Mouse (Mus musculus): Measurements from ENCODE around the gene Tulp1. TPM values are rescaled to one million over a fixed set of nuclear protein-coding genes. Genes with fewer than 3 reads are reported as not detected.
"Not testable (repeated sequence)": the region's sequence is repeated elsewhere in the genome, so short reads cannot be mapped to it uniquely, and the experiment has no call there.

The Tulp1 gene
- polyA plus RNA-seq, 1 experiment from 2014 or later = 3.3 TPM

DNA sequence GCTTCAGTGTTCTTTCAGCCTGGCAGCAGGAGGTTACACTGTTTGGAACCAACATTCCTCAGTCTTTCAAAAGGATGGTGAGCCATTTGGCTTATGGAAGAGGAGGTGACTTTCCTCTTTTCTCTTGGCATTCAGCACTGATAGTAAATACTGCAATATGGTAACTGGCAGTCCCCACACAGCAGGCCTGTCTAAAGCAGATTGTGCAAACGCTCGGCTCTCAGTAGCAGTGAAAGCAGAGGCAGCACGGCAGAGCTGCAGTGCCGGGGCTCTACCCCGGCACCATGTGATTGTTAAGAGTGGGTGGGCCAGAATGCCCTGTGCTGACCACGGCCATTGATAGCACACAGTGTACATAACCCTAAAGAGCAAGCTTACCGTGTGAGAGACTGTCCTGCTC lies 41.4 kb upstream of the Tulp1 start:
- Histone ChIP-seq H3K36me3 (ENCODE audit: control insufficient read depth, insufficient read depth, low read length) (peaks cover 10% of the 10 kb centered on the region), H3K4me1 (replicated peaks; ENCODE audit: control insufficient read depth, insufficient read depth) (no peaks in the 10 kb centered on the region), H3K27me3 (ENCODE audit: control insufficient read depth, insufficient read depth, low read length) (no peaks in the 10 kb centered on the region), H3K9ac (ENCODE audit: low read length) (no peak overlapping the region), H3K9me3 (ENCODE audit: control insufficient read depth, low read length) (no peaks in the 10 kb centered on the region), H3K4me3 (ENCODE audit: low read depth, low read length) (no peak overlapping the region), H3K4me2 (replicated peaks; ENCODE audit: low read depth) (no peak overlapping the region), H3K27ac (replicated peaks) (no peak overlapping the region)
- 82% methylated on average over 7 of the region's 7 CpGs for WGBS
- DNase-seq (ENCODE audit: low spot score) (no peak), ATAC-seq (ENCODE audit: low FRiP score, low TSS enrichment) (no peak)
- no peak for TF ChIP-seq EP300 (optimal IDR thresholded peaks at IDR 0.05)
- TF ChIP-seq CTCF (IDR thresholded peaks at IDR 0.05; ENCODE audit: low read depth) = no peak

DNA sequence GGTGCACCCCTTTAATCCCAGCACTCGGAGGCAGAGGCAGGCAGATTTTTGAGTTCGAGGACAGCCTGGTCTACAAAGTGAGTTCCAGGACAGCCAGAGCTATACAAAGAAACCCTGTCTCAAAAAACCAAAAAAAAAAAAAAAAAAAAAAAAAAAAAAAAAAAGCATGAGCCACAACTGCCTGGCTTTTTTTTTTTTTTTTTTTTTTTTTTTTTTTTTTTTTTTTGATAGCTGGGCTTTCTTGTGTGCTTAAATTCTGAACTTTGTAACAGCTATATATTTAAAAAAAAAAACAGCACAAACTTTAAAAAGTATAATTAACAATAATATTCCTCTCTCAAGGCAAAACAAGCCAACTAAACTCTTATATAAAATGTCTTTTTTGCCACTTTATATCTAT lies 39.7 kb upstream of the Tulp1 start:
- DNase-seq (ENCODE audit: low spot score); H3K4me2 ChIP-seq (replicated peaks; ENCODE audit: low read depth); H3K9ac ChIP-seq (ENCODE audit: low read length); H3K9me3 ChIP-seq (ENCODE audit: control insufficient read depth, low read length); H3K27ac ChIP-seq (replicated peaks); ATAC-seq (ENCODE audit: low FRiP score, low TSS enrichment); H3K4me1 ChIP-seq (replicated peaks; ENCODE audit: control insufficient read depth, insufficient read depth); H3K4me3 ChIP-seq (ENCODE audit: low read depth, low read length); H3K36me3 ChIP-seq (ENCODE audit: control insufficient read depth, insufficient read depth, low read length); H3K27me3 ChIP-seq (ENCODE audit: control insufficient read depth, insufficient read depth, low read length): not testable (repeated sequence)
- WGBS = 93% methylated on average over 2 of the region's 2 CpGs

DNA sequence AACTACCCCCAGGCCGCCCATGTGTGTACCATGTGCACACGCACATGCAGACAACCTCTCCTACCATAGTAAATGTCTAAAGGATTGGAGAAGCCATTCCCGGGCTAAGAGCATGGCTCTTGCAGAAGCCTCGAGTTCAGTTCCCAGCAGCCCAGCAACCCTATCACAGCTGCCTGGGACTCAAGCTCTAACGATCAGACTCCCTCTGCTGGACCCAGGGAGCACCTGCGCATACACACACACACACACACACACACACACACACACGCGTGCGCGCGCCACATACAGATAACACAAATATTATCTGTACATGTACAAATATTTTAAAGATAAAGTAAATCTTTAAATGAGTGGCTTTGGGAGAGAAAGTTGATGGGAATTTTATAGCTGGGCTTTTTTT lies 39.3 kb upstream of the Tulp1 start:
- ATAC-seq (ENCODE audit: low FRiP score, low TSS enrichment) (no peak), DNase-seq (ENCODE audit: low spot score) (no peak)
- TF ChIP-seq CTCF (IDR thresholded peaks at IDR 0.05; ENCODE audit: low read depth) = 0 out of 2 replicates have a peak, but pooled peaks have one; percentile 15
- no peak for TF ChIP-seq EP300 (optimal IDR thresholded peaks at IDR 0.05)
- Histone ChIP-seq H3K9me3 (ENCODE audit: control insufficient read depth, low read length) (no peaks in the 10 kb centered on the region), H3K27me3 (ENCODE audit: control insufficient read depth, insufficient read depth, low read length) (no peaks in the 10 kb centered on the region), H3K9ac (ENCODE audit: low read length) (no peak overlapping the region), H3K27ac (replicated peaks) (no peak overlapping the region), H3K36me3 (ENCODE audit: control insufficient read depth, insufficient read depth, low read length) (peaks cover 10% of the 10 kb centered on the region), H3K4me3 (ENCODE audit: low read depth, low read length) (no peak overlapping the region), H3K4me2 (replicated peaks; ENCODE audit: low read depth) (no peak overlapping the region), H3K4me1 (replicated peaks; ENCODE audit: control insufficient read depth, insufficient read depth) (no peaks in the 10 kb centered on the region)
- WGBS = 97% methylated on average over 11 of the region's 11 CpGs

DNA sequence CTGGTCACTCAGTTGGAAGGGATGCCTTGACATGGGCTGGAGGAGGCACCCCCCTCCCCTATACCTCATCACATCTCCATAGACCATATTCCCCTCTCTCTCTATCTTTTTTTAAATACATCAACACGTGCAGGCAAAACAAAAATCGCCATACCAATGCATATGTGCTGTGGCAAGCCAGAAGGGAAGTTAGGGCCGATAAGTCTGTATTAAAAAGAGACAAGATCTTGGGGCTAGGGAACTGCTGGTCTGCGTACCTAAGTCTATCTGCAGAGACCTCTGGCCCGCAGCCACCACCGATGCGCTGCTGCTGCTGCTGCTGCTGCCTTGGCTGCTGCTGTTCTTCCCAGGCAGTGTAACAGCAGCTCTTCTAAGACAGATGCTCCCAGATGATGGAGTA lies 30.0 kb upstream of the Tulp1 start:
- DNase-seq (ENCODE audit: low spot score) (peak; percentile 12), ATAC-seq (ENCODE audit: low FRiP score, low TSS enrichment) (no peak)
- WGBS = 75% methylated on average over 7 of the region's 7 CpGs
- no peak for TF ChIP-seq CTCF (IDR thresholded peaks at IDR 0.05; ENCODE audit: low read depth)
- TF ChIP-seq EP300 (optimal IDR thresholded peaks at IDR 0.05) = no peak
- Histone ChIP-seq H3K4me2 (replicated peaks; ENCODE audit: low read depth) (no peak overlapping the region), H3K4me1 (replicated peaks; ENCODE audit: control insufficient read depth, insufficient read depth) (no peaks in the 10 kb centered on the region), H3K36me3 (ENCODE audit: control insufficient read depth, insufficient read depth, low read length) (0 out of 2 replicates have a peak, but pooled peaks cover 2% of the 10 kb centered on the region), H3K27me3 (ENCODE audit: control insufficient read depth, insufficient read depth, low read length) (no peaks in the 10 kb centered on the region), H3K4me3 (ENCODE audit: low read depth, low read length) (no peak overlapping the region), H3K27ac (replicated peaks) (no peak overlapping the region), H3K9ac (ENCODE audit: low read length) (no peak overlapping the region), H3K9me3 (ENCODE audit: control insufficient read depth, low read length) (no peaks in the 10 kb centered on the region)

DNA sequence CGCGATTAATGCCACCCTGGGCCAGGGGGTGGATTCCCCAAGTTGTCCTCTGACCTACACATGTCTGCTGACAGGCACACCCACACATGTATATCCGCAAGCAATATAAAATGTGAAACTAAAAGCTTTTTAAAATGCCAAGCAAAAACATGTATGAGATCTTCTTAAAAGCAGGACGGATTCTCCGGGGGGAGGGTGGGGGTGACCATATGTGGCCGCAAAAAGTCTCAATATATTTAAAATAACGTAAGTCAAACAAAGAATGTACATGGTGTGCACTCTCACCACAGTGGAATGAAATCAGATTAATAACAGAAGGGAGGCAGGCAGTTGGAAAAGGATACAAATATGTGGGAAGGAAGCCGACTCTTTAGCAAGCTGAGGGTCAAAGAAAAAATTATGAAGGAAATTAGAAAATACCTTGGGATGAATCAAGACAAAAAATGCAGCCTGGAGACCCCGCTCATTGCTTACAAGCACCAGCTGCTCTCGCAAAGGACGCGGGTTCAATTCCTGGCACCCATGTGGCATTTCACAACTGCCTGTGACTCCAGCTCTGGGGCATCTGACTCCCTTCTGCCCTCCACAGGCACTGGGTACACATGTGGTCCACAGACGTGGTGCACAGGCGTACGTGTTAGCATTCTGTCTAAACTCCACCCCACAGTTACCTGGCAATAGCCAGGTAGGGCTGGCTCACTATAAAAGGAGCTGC lies 29.2 kb upstream of the Tulp1 start:
- Histone ChIP-seq H3K27me3 (ENCODE audit: control insufficient read depth, insufficient read depth, low read length) (no peaks in the 10 kb centered on the region), H3K4me1 (replicated peaks; ENCODE audit: control insufficient read depth, insufficient read depth) (no peaks in the 10 kb centered on the region), H3K9ac (ENCODE audit: low read length) (no peak overlapping the region), H3K36me3 (ENCODE audit: control insufficient read depth, insufficient read depth, low read length) (no peaks in the 10 kb centered on the region), H3K9me3 (ENCODE audit: control insufficient read depth, low read length) (no peaks in the 10 kb centered on the region), H3K4me3 (ENCODE audit: low read depth, low read length) (no peak overlapping the region), H3K27ac (replicated peaks) (no peak overlapping the region), H3K4me2 (replicated peaks; ENCODE audit: low read depth) (no peak overlapping the region)
- no peak; the same call in 1 of the 2 replicates for ATAC-seq (ENCODE audit: low FRiP score, low TSS enrichment)
- TF ChIP-seq CTCF (IDR thresholded peaks at IDR 0.05; ENCODE audit: low read depth) = no peak
- TF ChIP-seq EP300 (optimal IDR thresholded peaks at IDR 0.05) = no peak
- 50% methylated on average over 15 of the region's 15 CpGs for WGBS
- no peak for DNase-seq (ENCODE audit: low spot score)

DNA sequence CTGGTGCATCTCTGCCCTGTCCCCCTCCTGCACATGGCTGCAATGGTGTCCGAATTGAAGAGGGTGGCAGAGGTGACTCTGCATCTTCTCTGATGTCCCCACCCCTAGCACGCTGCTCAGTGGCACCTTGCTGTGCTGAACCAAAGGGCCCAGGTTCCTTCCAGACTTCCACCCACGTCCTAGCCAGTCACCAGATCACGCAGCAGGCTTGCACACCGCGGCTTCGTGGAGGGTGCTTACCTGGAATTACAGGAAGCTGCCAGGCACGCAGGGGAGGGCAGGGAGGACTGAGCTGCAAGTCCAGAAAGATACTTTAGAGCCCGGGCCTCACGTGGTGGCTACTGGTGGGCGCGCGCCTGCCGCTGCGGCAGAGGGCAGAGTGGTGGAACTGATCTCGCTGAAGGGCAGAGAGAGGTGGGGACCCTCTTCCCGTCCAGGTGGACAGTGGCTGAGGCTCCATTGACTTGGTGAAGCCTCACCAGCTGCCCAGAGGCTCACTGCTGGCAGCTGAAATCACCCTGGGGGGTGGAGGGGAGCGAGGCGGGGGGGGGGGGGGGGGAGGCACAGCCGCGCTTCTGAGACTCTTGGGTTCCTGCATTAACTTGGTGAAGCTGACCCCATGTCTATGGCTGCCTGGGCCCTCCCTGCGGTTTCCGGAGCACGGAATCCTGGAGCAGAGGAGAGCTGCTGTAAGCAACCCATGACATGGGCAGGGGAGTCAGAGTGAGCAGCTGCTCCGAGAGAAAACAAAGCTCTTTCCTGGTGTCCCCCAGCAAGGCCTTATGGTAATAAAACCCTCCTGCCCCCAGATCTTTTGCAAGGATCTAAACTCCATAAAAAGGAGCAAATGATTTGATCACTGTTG lies 26.8 kb upstream of the Tulp1 start:
- Histone ChIP-seq H3K9ac (ENCODE audit: low read length) (0 out of 2 replicates have a peak overlapping the region, but pooled peaks have one; percentile 4), H3K27ac (replicated peaks) (no peak overlapping the region), H3K4me1 (replicated peaks; ENCODE audit: control insufficient read depth, insufficient read depth) (no peaks in the 10 kb centered on the region), H3K4me3 (ENCODE audit: low read depth, low read length) (no peak overlapping the region), H3K4me2 (replicated peaks; ENCODE audit: low read depth) (no peak overlapping the region), H3K36me3 (ENCODE audit: control insufficient read depth, insufficient read depth, low read length) (no peaks in the 10 kb centered on the region), H3K9me3 (ENCODE audit: control insufficient read depth, low read length) (no peaks in the 10 kb centered on the region), H3K27me3 (ENCODE audit: control insufficient read depth, insufficient read depth, low read length) (no peaks in the 10 kb centered on the region)
- TF ChIP-seq EP300 (optimal IDR thresholded peaks at IDR 0.05) (no peak), CTCF (IDR thresholded peaks at IDR 0.05; ENCODE audit: low read depth) (no peak)
- DNase-seq (ENCODE audit: low spot score) (peak; percentile 40), ATAC-seq (ENCODE audit: low FRiP score, low TSS enrichment) (peak; percentile 33; the same call in 1 of the 2 replicates)
- 14% methylated on average over 21 of the region's 25 CpGs for WGBS
